Mouse (Mus musculus) heart, embryonic 13.5 days (tissue): ENCODE measurements around the gene Padi2. TPM values are rescaled to one million over a fixed set of nuclear protein-coding genes. Genes with fewer than 3 reads are reported as not detected.

Experiments
- ATAC-seq: fragments of 200-750 bp; cut with Nextera tagmentation; 2 replicates; pipeline ENCODE4 v1.8.0; 2017; ENCODE audit warnings: moderate TSS enrichment; ENCODE audit not compliant: insufficient number of reproducible peaks, low FRiP score, low TSS enrichment; ENCODE audit errors: extremely low read depth
- H3K27ac ChIP-seq: fragments of 300-500 bp; sonication (generic); replicated peaks from 2 replicates; pipeline ENCODE4 v1.5.1; 2015; ENCODE audit warnings: moderate library complexity, mild to moderate bottlenecking, inconsistent platforms
- H3K27me3 ChIP-seq: fragments of 300-500 bp; sonication (generic); replicated peaks from 2 replicates; pipeline ENCODE4 v1.6.1; 2015; ENCODE audit warnings: mild to moderate bottlenecking, inconsistent platforms
- H3K36me3 ChIP-seq: fragments of 300-500 bp; sonication (generic); 2 replicates; pipeline ENCODE4 v1.6.1; 2015; ENCODE audit warnings: mild to moderate bottlenecking, inconsistent platforms
- H3K4me1 ChIP-seq: fragments of 300-500 bp; sonication (generic); 2 replicates; pipeline ENCODE4 v1.6.1; 2015; ENCODE audit warnings: inconsistent platforms
- H3K4me2 ChIP-seq: fragments of 300-500 bp; sonication (generic); 2 replicates; pipeline ENCODE4 v1.6.1; 2015; ENCODE audit warnings: inconsistent platforms, mild to moderate bottlenecking, moderate library complexity
- H3K4me3 ChIP-seq: fragments of 300-500 bp; sonication (generic); 2 replicates; pipeline ENCODE4 v1.5.1; 2015; ENCODE audit warnings: moderate library complexity, mild to moderate bottlenecking, inconsistent platforms
- H3K9ac ChIP-seq: fragments of 300-500 bp; sonication (generic); 2 replicates; pipeline ENCODE4 v1.6.1; 2015; ENCODE audit warnings: inconsistent platforms, mild to moderate bottlenecking, moderate library complexity
- H3K9me3 ChIP-seq: fragments of 300-500 bp; sonication (generic); 2 replicates; pipeline ENCODE4 v1.6.1; 2016; ENCODE audit warnings: inconsistent platforms
- WGBS: fragments of 180-500 bp; shearing (Covaris S2); methylation state at CpG from one replicate; pipeline ENCODE4 v1.1.7; 2015; ENCODE audit warnings: mixed read lengths; 5-methylcytosine and 5-hydroxymethylcytosine counted together
- polyA plus RNA-seq: library from polyadenylated mRNA; unstranded; fragments of >200 nt; fragmentation: Nextera tagmentation; extraction: Ambion mirVana; gene quantifications from 2 replicates; pipeline ENCODE4 v1.2.1, GENCODE M21; 2015

The Padi2 gene
- polyA plus RNA-seq, 1 experiment from 2014 or later: 2.9 TPM

GRCm38 (mm10) chr4:140948481-140948880, 42.3 kb downstream of the Padi2 start:
- 86% methylated on average over 6 of the region's 6 CpGs for WGBS
- Histone ChIP-seq H3K4me2 (no peak overlapping the region), H3K4me1 (peaks cover 14% of the 10 kb centered on the region), H3K27me3 (no peaks in the 10 kb centered on the region), H3K9me3 (peaks cover 8% of the 10 kb centered on the region), H3K27ac (no peak overlapping the region), H3K36me3 (no peaks in the 10 kb centered on the region), H3K4me3 (no peak overlapping the region), H3K9ac (no peak overlapping the region)
- no peak for ATAC-seq

GRCm38 (mm10) chr4:140949052-140949451, 42.9 kb downstream of the Padi2 start:
- Histone ChIP-seq H3K36me3 (no peaks in the 10 kb centered on the region), H3K9ac (no peak overlapping the region), H3K27me3 (no peaks in the 10 kb centered on the region), H3K4me2 (no peak overlapping the region), H3K4me3 (no peak overlapping the region), H3K27ac (no peak overlapping the region), H3K9me3 (peaks cover 3% of the 10 kb centered on the region; the same call in 1 of the 2 replicates), H3K4me1 (peaks cover 14% of the 10 kb centered on the region)
- no peak for ATAC-seq
- WGBS: 82% methylated on average over 8 of the region's 8 CpGs

GRCm38 (mm10) chr4:140949616-140950015, 43.5 kb downstream of the Padi2 start:
- no peak for ATAC-seq
- 82% methylated on average over 16 of the region's 16 CpGs for WGBS
- H3K27ac ChIP-seq: no peak overlapping the region
- H3K27me3 ChIP-seq: no peaks in the 10 kb centered on the region
- H3K9me3 ChIP-seq: no peaks in the 10 kb centered on the region
- H3K9ac ChIP-seq: no peak overlapping the region
- no peaks in the 10 kb centered on the region for H3K36me3 ChIP-seq
- no peak overlapping the region for H3K4me3 ChIP-seq
- H3K4me2 ChIP-seq: no peak overlapping the region
- H3K4me1 ChIP-seq: peaks cover 14% of the 10 kb centered on the region

- Histone ChIP-seq H3K36me3 (no peaks in the 10 kb centered on the region), H3K4me3 (no peak overlapping the region), H3K9me3 (no peaks in the 10 kb centered on the region), H3K4me1 (peaks cover 14% of the 10 kb centered on the region), H3K27me3 (0 out of 2 replicates have a peak, but pooled peaks cover 1% of the 10 kb centered on the region), H3K27ac (no peak overlapping the region), H3K9ac (no peak overlapping the region), H3K4me2 (no peak overlapping the region)
- WGBS: 29% methylated on average over 3 of the region's 3 CpGs
- no peak for ATAC-seq
Measured at GRCm38 (mm10) chr4:140950574-140950973, 44.4 kb downstream of the Padi2 start.

GRCm38 (mm10) chr4:140951861-140952641, 45.9 kb downstream of the Padi2 start:
- Histone ChIP-seq H3K4me1 (peaks cover 10% of the 10 kb centered on the region), H3K36me3 (no peaks in the 10 kb centered on the region), H3K9ac (no peak overlapping the region), H3K4me3 (no peak overlapping the region), H3K27me3 (peaks cover 13% of the 10 kb centered on the region; the same call in 1 of the 2 replicates), H3K4me2 (no peak overlapping the region), H3K27ac (no peak overlapping the region), H3K9me3 (no peaks in the 10 kb centered on the region)
- 80% methylated on average over 18 of the region's 18 CpGs for WGBS
- ATAC-seq: no peak

GRCm38 (mm10) chr4:140957131-140957702, 51.1 kb downstream of the Padi2 start:
- Histone ChIP-seq H3K27me3 (peaks cover 13% of the 10 kb centered on the region; the same call in 1 of the 2 replicates), H3K4me3 (peak overlapping the region; percentile 51), H3K9me3 (no peaks in the 10 kb centered on the region), H3K36me3 (no peaks in the 10 kb centered on the region), H3K9ac (peak overlapping the region; percentile 80), H3K27ac (peak overlapping the region; percentile 55), H3K4me2 (peak overlapping the region; percentile 69), H3K4me1 (peaks cover 30% of the 10 kb centered on the region)
- no peak for ATAC-seq
- WGBS: 13% methylated on average over 17 of the region's 17 CpGs

- ATAC-seq: no peak
- Histone ChIP-seq H3K9ac (peak overlapping the region; percentile 80), H3K4me2 (peak overlapping the region; percentile 69), H3K4me1 (peaks cover 35% of the 10 kb centered on the region), H3K9me3 (no peaks in the 10 kb centered on the region), H3K36me3 (no peaks in the 10 kb centered on the region), H3K4me3 (peak overlapping the region; percentile 51), H3K27me3 (peaks cover 13% of the 10 kb centered on the region; the same call in 1 of the 2 replicates), H3K27ac (peak overlapping the region; percentile 55)
- under 1% methylated on average over 13 of the region's 13 CpGs for WGBS
Measured at GRCm38 (mm10) chr4:140957725-140958124, 51.6 kb downstream of the Padi2 start.

- Histone ChIP-seq H3K9ac (peak overlapping the region; percentile 10; the same call in 1 of the 2 replicates), H3K4me3 (no peak overlapping the region), H3K4me1 (peaks cover 41% of the 10 kb centered on the region), H3K9me3 (no peaks in the 10 kb centered on the region), H3K36me3 (no peaks in the 10 kb centered on the region; the same call in 1 of the 2 replicates), H3K4me2 (no peak overlapping the region), H3K27me3 (peaks cover 13% of the 10 kb centered on the region; the same call in 1 of the 2 replicates), H3K27ac (peak overlapping the region; percentile 56)
- ATAC-seq: no peak
- WGBS: 44% methylated on average over 6 of the region's 6 CpGs
Measured at GRCm38 (mm10) chr4:140958319-140958718, 52.2 kb downstream of the Padi2 start.

- H3K36me3 ChIP-seq: peaks cover 5% of the 10 kb centered on the region; the same call in 1 of the 2 replicates
- peaks cover 13% of the 10 kb centered on the region; the same call in 1 of the 2 replicates for H3K27me3 ChIP-seq
- WGBS: 85% methylated on average over 7 of the region's 7 CpGs
- ATAC-seq: no peak
- H3K9ac ChIP-seq: no peak overlapping the region
- no peaks in the 10 kb centered on the region for H3K9me3 ChIP-seq
- no peak overlapping the region for H3K4me2 ChIP-seq
- H3K4me3 ChIP-seq: no peak overlapping the region
- H3K27ac ChIP-seq: no peak overlapping the region
- peaks cover 48% of the 10 kb centered on the region for H3K4me1 ChIP-seq
Measured at GRCm38 (mm10) chr4:140959128-140959679, 53.1 kb downstream of the Padi2 start.

GRCm38 (mm10) chr4:140959715-140960479, 53.8 kb downstream of the Padi2 start:
- Histone ChIP-seq H3K9ac (peak overlapping the region; percentile 72; the same call in 1 of the 2 replicates), H3K4me2 (peak overlapping the region; percentile 97; the same call in 1 of the 2 replicates), H3K4me1 (peaks cover 55% of the 10 kb centered on the region), H3K36me3 (peaks cover 6% of the 10 kb centered on the region; the same call in 1 of the 2 replicates), H3K9me3 (no peaks in the 10 kb centered on the region), H3K4me3 (no peak overlapping the region), H3K27me3 (peaks cover 13% of the 10 kb centered on the region; the same call in 1 of the 2 replicates), H3K27ac (peak overlapping the region; percentile 61; the same call in 1 of the 2 replicates)
- 80% methylated on average over 10 of the region's 10 CpGs for WGBS
- ATAC-seq: no peak
